Mouse (Mus musculus) heart, postnatal 0 days (tissue): ENCODE measurements at regions not wholly inside any gene's neighbourhood (a gene's known extent, or its start where the extent isn't known, plus 50 kb on each side); places are given as distances from the start of the nearest gene placed in this dataset.
"Not testable (repeated sequence)": the region's sequence is repeated elsewhere in the genome, so short reads cannot be mapped to it uniquely, and the experiment has no call there.

ENCODE experiments used
- ATAC-seq: fragments of 200-750 bp; cut with Nextera tagmentation; 2 replicates; pipeline ENCODE4 v1.8.0; 2017; ENCODE audit warnings: low read depth, moderate number of reproducible peaks, moderate library complexity; ENCODE audit not compliant: insufficient read depth
- DNase-seq: peaks from one replicate; pipeline ENCODE4 v3.0.0-alpha.2; 2016; ENCODE audit warnings: low spot score
- H3K27ac ChIP-seq: fragments of 300-500 bp; sonication (generic); 2 replicates; pipeline ENCODE4 v1.5.1; 2014; ENCODE audit warnings: low read depth, mild to moderate bottlenecking
- H3K27me3 ChIP-seq: fragments of 300-500 bp; sonication (generic); 2 replicates; pipeline ENCODE4 v1.6.1; 2014; ENCODE audit warnings: low read length, mixed read lengths; ENCODE audit not compliant: control insufficient read depth, insufficient read depth
- H3K36me3 ChIP-seq: fragments of 300-500 bp; sonication (generic); replicated peaks from 2 replicates; pipeline ENCODE4 v1.6.1; 2014; ENCODE audit warnings: low read length, mixed read lengths; ENCODE audit not compliant: control insufficient read depth, insufficient read depth
- H3K4me1 ChIP-seq: fragments of 300-500 bp; sonication (generic); 2 replicates; pipeline ENCODE4 v1.6.1; 2014; ENCODE audit warnings: antibody characterized with exemption; ENCODE audit not compliant: control insufficient read depth, insufficient read depth
- H3K4me2 ChIP-seq: fragments of 300-500 bp; sonication (generic); 2 replicates; pipeline ENCODE4 v1.6.1; 2014; ENCODE audit warnings: low read depth, mild to moderate bottlenecking, low read length, moderate library complexity
- H3K4me3 ChIP-seq: fragments of 300-500 bp; sonication (generic); 2 replicates; pipeline ENCODE4 v1.5.1; 2014; ENCODE audit warnings: low read depth, low read length
- H3K9ac ChIP-seq: fragments of 300-500 bp; sonication (generic); replicated peaks from 2 replicates; pipeline ENCODE4 v1.6.1; 2014; ENCODE audit warnings: low read depth, low read length, mixed read lengths
- H3K9me3 ChIP-seq: fragments of 300-500 bp; sonication (generic); replicated peaks from 2 replicates; pipeline ENCODE4 v1.6.1; 2016; ENCODE audit warnings: low read length; ENCODE audit not compliant: control insufficient read depth
- CTCF ChIP-seq: IDR thresholded peaks from 2 replicates; pipeline ENCODE4 v1.5.1; 2016; ENCODE audit warnings: antibody characterized with exemption, control low read depth, low read depth
- EP300 ChIP-seq: IDR thresholded peaks from 2 replicates; pipeline ENCODE4 v1.6.1; 2016; ENCODE audit warnings: antibody characterized with exemption, low read depth
- WGBS: fragments of 180-500 bp; shearing (Covaris S2); extraction: QIAGEN DNeasy Blood & Tissue Kit; methylation state at CpG from one replicate; pipeline ENCODE4 v1.1.7; 2014; 5-methylcytosine and 5-hydroxymethylcytosine counted together

- no peak for ATAC-seq
- Histone ChIP-seq H3K36me3 (no peaks in the 10 kb centered on the region), H3K27me3 (peaks cover 7% of the 10 kb centered on the region; the same call in 1 of the 2 replicates), H3K27ac (no peak overlapping the region), H3K4me2 (no peak overlapping the region), H3K9ac (no peak overlapping the region), H3K4me3 (no peak overlapping the region), H3K9me3 (no peaks in the 10 kb centered on the region), H3K4me1 (peaks cover 14% of the 10 kb centered on the region)
- no peak for DNase-seq
- no peak for TF ChIP-seq EP300
- TF ChIP-seq CTCF = no peak
- 74% methylated on average over 6 of the region's 6 CpGs for WGBS
Observed at GRCm38 (mm10) chr13:60478301-60478700, 123.4 kb upstream of the Dapk1 start.

GRCm38 (mm10) chr13:60479043-60479861 lies 122.5 kb upstream of the Dapk1 start:
- H3K4me3 ChIP-seq = peak overlapping the region; percentile 43
- peak overlapping the region; percentile 79 for H3K4me2 ChIP-seq
- no peak for TF ChIP-seq EP300
- TF ChIP-seq CTCF = peak; percentile 71
- DNase-seq (peak; percentile 74), ATAC-seq (no peak)
- no peak overlapping the region for H3K27ac ChIP-seq
- peak overlapping the region; percentile 13; the same call in 1 of the 2 replicates for H3K9ac ChIP-seq
- WGBS = 8% methylated on average over 18 of the region's 18 CpGs
- peaks cover 7% of the 10 kb centered on the region; the same call in 1 of the 2 replicates for H3K27me3 ChIP-seq
- H3K4me1 ChIP-seq = peaks cover 14% of the 10 kb centered on the region
- H3K9me3 ChIP-seq = no peaks in the 10 kb centered on the region
- H3K36me3 ChIP-seq = no peaks in the 10 kb centered on the region

GRCm38 (mm10) chr13:60479862-60480730 lies 121.7 kb upstream of the Dapk1 start:
- 22% methylated on average over 13 of the region's 13 CpGs for WGBS
- H3K9ac ChIP-seq = no peak overlapping the region; the same call in 1 of the 2 replicates
- no peaks in the 10 kb centered on the region for H3K36me3 ChIP-seq
- peaks cover 7% of the 10 kb centered on the region; the same call in 1 of the 2 replicates for H3K27me3 ChIP-seq
- no peak for ATAC-seq
- no peaks in the 10 kb centered on the region for H3K9me3 ChIP-seq
- peaks cover 14% of the 10 kb centered on the region for H3K4me1 ChIP-seq
- TF ChIP-seq CTCF (no peak), EP300 (no peak)
- DNase-seq = no peak
- peak overlapping the region; percentile 43; the same call in 1 of the 2 replicates for H3K4me3 ChIP-seq
- H3K4me2 ChIP-seq = peak overlapping the region; percentile 79
- H3K27ac ChIP-seq = no peak overlapping the region

GRCm38 (mm10) chr13:60480731-60481431 lies 120.9 kb upstream of the Dapk1 start:
- DNase-seq (no peak), ATAC-seq (no peak)
- Histone ChIP-seq H3K27me3 (peaks cover 7% of the 10 kb centered on the region; the same call in 1 of the 2 replicates), H3K4me1 (peaks cover 18% of the 10 kb centered on the region), H3K4me3 (0 out of 2 replicates have a peak overlapping the region, but pooled peaks have one; percentile 24), H3K36me3 (no peaks in the 10 kb centered on the region), H3K9ac (peak overlapping the region; percentile 19; the same call in 1 of the 2 replicates), H3K9me3 (no peaks in the 10 kb centered on the region), H3K4me2 (peak overlapping the region; percentile 52), H3K27ac (no peak overlapping the region)
- WGBS = 12% methylated on average over 21 of the region's 21 CpGs
- TF ChIP-seq CTCF = no peak
- TF ChIP-seq EP300 = no peak

- DNase-seq, H3K9me3 ChIP-seq, H3K36me3 ChIP-seq, ATAC-seq, H3K9ac ChIP-seq, H3K27me3 ChIP-seq, H3K27ac ChIP-seq, H3K4me3 ChIP-seq, H3K4me2 ChIP-seq: not testable (repeated sequence)
- WGBS = 77% methylated on average over 11 of the region's 11 CpGs
- peaks cover 23% of the 10 kb centered on the region for H3K4me1 ChIP-seq
Observed at GRCm38 (mm10) chr13:60481451-60481850, 120.3 kb upstream of the Dapk1 start.
